Mouse (Mus musculus) hindbrain, embryonic 10.5 days (tissue): ENCODE measurements around the gene Olfr202. TPM values are rescaled to one million over a fixed set of nuclear protein-coding genes. Genes with fewer than 3 reads are reported as not detected.
"Not testable (repeated sequence)": the region's sequence is repeated elsewhere in the genome, so short reads cannot be mapped to it uniquely, and the experiment has no call there.

Experiments
- DNase-seq: peaks from one replicate; pipeline ENCODE4 v3.0.0-alpha.2; 2017; ENCODE audit warnings: low spot score
- H3K27ac ChIP-seq: fragments of 300-500 bp; sonication (generic); 2 replicates; pipeline ENCODE4 v1.5.1; 2016; ENCODE audit warnings: mild to moderate bottlenecking, moderate library complexity
- H3K27me3 ChIP-seq: fragments of 300-500 bp; sonication (generic); 2 replicates; pipeline ENCODE4 v1.6.1; 2016; ENCODE audit warnings: mild to moderate bottlenecking; ENCODE audit not compliant: poor library complexity, insufficient read depth, severe bottlenecking
- H3K36me3 ChIP-seq: fragments of 300-500 bp; sonication (generic); 2 replicates; pipeline ENCODE4 v1.6.1; 2016; ENCODE audit warnings: mild to moderate bottlenecking, moderate library complexity
- H3K4me1 ChIP-seq: fragments of 300-500 bp; sonication (generic); replicated peaks from 2 replicates; pipeline ENCODE4 v1.6.1; 2016; ENCODE audit warnings: mild to moderate bottlenecking
- H3K4me3 ChIP-seq: fragments of 300-500 bp; sonication (generic); 2 replicates; pipeline ENCODE4 v1.5.1; 2016; ENCODE audit warnings: mild to moderate bottlenecking, moderate library complexity
- H3K9me3 ChIP-seq: fragments of 300-500 bp; sonication (generic); 2 replicates; pipeline ENCODE4 v1.6.1; 2016; ENCODE audit warnings: mild to moderate bottlenecking, moderate library complexity
- WGBS: fragments of 180-500 bp; shearing (Covaris S2); methylation state at CpG from one replicate; pipeline ENCODE4 v1.1.7; 2016; 5-methylcytosine and 5-hydroxymethylcytosine counted together
- polyA plus RNA-seq: library from polyadenylated mRNA; unstranded; fragments of >200 nt; fragmentation: Nextera tagmentation; extraction: Ambion mirVana; gene quantifications from 2 replicates; pipeline ENCODE4 v1.2.1, GENCODE M21; 2016

Olfr202 gene
- polyA plus RNA-seq = not detected in 2 replicates

DNA sequence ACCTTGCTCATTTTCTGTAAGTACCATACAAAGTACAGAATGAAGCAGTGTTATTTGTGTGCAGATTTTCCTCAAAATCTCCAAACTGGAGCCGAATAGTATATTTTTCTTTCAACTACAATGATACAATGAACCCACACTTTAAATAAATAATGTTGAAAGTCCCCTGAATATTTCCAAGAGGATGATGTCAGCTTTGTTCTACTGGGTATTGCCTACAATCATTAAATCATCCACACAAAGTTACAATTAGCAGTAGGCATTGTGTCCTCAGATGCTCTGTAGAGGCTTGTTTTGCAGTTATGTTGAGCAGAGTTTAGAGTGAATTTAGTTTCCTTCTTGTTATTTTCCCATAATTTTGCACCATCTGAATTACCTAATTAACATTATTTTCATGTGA is at the start of gene Olfr202:
Olfr202 (minus strand) TSS at position 101 of the 400 bp plus-strand sequence.
- WGBS = 87% methylated on average over 1 of the region's 1 CpGs
- DNase-seq = no peak
- H3K27ac ChIP-seq = no peak within 1 kb of the TSS
- no peaks in the 10 kb centered on the region for H3K9me3 ChIP-seq
- no peaks in the 10 kb centered on the region for H3K27me3 ChIP-seq
- no peaks in the 10 kb centered on the region for H3K4me1 ChIP-seq
- no peaks in the 10 kb centered on the region for H3K36me3 ChIP-seq
- H3K4me3 ChIP-seq = no peak within 1 kb of the TSS

DNA sequence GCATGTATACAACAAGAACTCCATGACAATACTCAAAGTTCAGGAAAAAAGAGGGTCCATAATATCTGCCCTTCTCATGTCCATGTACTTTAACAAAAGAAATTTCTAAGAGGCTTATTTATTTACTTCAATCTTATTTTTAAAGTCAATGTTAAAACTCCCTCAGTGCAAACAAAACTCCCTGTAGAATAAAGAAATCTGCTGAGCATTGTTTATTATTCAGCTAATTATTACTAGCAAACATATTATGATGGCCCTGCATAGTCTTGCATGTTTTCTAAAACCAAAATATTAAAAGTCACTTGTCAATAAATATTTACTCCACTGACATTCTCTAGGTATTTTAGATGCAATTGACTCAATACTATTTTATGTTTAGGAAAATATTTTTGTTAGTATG is 44.4 kb upstream of the Olfr202 start, which contains the start of gene Olfr205:
Olfr205 (minus strand) TSS at position 101 of the 400 bp plus-strand sequence.
- no peaks in the 10 kb centered on the region for H3K4me1 ChIP-seq
- peaks cover 4% of the 10 kb centered on the region for H3K9me3 ChIP-seq
- no peaks in the 10 kb centered on the region for H3K36me3 ChIP-seq
- H3K4me3 ChIP-seq = no peak within 1 kb of the TSS
- DNase-seq = no peak
- no peaks in the 10 kb centered on the region for H3K27me3 ChIP-seq
- no peak within 1 kb of the TSS for H3K27ac ChIP-seq

DNA sequence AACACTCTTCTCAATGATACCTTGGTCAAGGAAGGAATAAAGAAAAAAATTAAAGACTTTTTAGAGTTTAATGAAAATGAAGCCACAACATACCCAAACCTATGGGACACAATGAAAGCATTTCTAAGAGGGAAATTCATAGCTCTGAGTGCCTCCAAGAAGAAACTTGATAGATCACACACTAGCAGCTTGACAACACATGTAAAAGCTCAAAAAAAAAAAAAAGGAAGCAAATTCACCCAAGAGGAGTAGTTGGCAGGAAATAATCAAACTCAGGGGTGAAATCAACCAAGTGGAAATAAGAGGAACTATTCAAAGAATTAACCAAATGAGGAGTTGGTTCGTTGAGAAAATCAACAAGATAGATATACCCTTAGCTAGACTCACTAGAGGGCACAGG is 36.7 kb upstream of the Olfr202 start:
- 71% methylated on average over 1 of the region's 1 CpGs for WGBS
- H3K4me1 ChIP-seq, H3K9me3 ChIP-seq, H3K36me3 ChIP-seq, H3K27me3 ChIP-seq, H3K4me3 ChIP-seq, H3K27ac ChIP-seq, DNase-seq: not testable (repeated sequence)

DNA sequence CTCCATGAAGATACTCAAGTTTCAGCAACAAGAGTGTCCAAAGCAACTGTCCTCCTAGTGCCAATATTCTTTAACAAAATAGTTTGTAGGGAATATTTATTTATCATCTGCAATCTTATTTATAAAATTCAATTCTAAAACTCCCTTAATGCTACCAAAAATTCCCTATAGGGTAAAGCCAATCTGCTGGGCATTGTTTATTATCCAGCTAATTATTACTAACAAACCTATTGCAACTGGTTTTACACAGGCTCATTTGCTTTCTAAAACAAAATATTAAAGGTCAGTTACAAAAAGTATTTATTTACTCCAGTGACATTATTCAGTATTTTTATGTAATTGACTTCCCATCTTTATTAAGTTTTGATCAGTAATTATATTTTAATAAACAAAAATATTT is 31.6 kb upstream of the Olfr202 start, which contains the start of gene Olfr204:
Olfr204 (minus strand) TSS at position 101 of the 400 bp plus-strand sequence.
- H3K36me3 ChIP-seq = no peaks in the 10 kb centered on the region
- no peak within 1 kb of the TSS for H3K4me3 ChIP-seq
- H3K4me1 ChIP-seq = no peaks in the 10 kb centered on the region
- DNase-seq = no peak
- H3K9me3 ChIP-seq = no peaks in the 10 kb centered on the region
- no peaks in the 10 kb centered on the region for H3K27me3 ChIP-seq
- H3K27ac ChIP-seq = no peak within 1 kb of the TSS

DNA sequence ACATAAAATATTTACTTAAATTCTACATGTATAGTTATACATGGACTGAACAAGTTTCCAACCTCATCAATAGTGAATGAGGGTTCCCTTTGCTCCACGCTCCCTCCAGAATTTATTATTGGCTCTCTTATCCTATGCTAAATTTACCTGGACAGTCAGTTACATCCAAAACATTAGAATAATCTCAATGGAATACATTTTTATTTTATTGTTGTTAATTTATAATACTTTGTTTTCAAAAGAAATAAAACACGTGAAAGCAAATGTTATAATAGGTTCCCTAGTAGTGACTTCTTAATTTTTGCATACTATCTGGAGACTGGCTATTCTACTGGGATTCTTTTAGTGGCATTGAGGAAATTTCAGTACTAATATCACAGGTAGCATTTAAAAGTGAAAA is 12.0 kb upstream of the Olfr202 start, which contains the start of gene Olfr203:
Olfr203 (plus strand) TSS at position 301 of the 400 bp plus-strand sequence.
- Histone ChIP-seq H3K36me3 (no peaks in the 10 kb centered on the region), H3K9me3 (no peaks in the 10 kb centered on the region), H3K4me3 (no peak within 1 kb of the TSS), H3K27ac (no peak within 1 kb of the TSS), H3K4me1 (no peaks in the 10 kb centered on the region), H3K27me3 (no peaks in the 10 kb centered on the region)
- DNase-seq = no peak
- 90% methylated on average over 2 of the region's 2 CpGs for WGBS

DNA sequence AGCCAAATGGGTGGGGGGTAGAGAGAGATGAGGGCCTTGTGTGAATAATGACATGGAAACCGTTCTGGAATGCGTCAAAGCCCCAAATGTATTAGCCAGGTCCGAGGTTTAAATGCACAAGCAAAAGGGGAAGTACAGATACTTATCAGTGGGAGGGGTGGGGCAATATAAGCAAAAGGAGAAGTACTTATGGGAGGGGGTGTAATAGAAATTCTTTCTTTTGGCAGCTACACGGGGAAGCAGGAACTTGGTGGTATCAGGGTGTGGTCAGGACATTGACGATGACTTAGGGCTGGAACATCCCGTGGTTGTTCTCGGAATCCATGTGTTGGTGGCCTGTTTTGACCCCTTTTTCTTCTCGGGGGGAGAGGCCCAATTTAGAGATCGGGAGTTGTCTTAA is 983 bp upstream of the Olfr202 start:
- H3K4me1 ChIP-seq, H3K4me3 ChIP-seq, DNase-seq, H3K27me3 ChIP-seq, H3K9me3 ChIP-seq, H3K36me3 ChIP-seq, H3K27ac ChIP-seq: not testable (repeated sequence)
- 83% methylated on average over 9 of the region's 9 CpGs for WGBS

DNA sequence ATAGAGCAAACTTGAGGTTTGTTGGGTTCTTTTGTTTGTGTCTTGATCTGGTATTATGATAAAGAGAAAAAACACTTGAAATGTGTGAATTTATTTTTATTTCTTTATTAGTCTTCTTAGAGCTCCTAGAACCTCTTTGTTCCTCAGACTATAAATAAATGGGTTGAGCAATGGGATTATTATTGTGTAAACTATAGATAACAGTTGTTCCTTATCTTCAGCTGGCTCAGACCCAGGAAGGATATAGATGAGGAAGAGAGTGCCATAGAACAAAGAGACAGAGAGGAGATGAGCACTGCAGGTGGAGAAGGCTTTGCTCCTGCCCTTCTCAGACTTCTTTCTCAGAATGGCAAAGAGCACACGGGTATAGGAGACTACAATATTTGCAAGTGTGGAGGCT is 3.1 kb downstream of the Olfr202 start:
- Histone ChIP-seq H3K36me3 (no peaks in the 10 kb centered on the region), H3K4me3 (no peak overlapping the region), H3K27me3 (no peaks in the 10 kb centered on the region), H3K27ac (no peak overlapping the region), H3K4me1 (no peaks in the 10 kb centered on the region), H3K9me3 (no peaks in the 10 kb centered on the region)
- DNase-seq = no peak
- 87% methylated on average over 1 of the region's 1 CpGs for WGBS

DNA sequence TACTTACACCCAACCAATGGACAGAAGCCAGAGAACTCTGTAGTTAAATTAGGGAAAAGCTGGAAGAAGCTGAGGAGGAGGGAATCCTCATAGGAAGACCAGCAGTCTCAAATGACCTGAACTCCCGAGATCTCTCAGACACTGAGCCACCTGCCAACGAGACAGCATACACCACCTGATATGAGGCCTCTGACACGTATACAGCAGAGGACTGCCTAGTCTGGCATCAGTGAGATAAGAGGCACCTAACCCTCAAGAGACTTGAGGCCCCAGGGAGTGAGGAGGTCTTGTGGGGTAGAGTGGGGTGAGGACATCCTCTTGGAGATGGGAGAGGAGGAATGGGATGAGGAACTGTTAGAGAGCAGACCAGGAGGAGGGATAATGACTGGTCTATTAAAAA is 6.1 kb downstream of the Olfr202 start:
- H3K9me3 ChIP-seq = no peaks in the 10 kb centered on the region
- H3K4me1 ChIP-seq = no peaks in the 10 kb centered on the region
- no peak overlapping the region for H3K27ac ChIP-seq
- no peak overlapping the region for H3K4me3 ChIP-seq
- DNase-seq = no peak
- H3K27me3 ChIP-seq = no peaks in the 10 kb centered on the region
- 78% methylated on average over 3 of the region's 3 CpGs for WGBS
- H3K36me3 ChIP-seq = no peaks in the 10 kb centered on the region

DNA sequence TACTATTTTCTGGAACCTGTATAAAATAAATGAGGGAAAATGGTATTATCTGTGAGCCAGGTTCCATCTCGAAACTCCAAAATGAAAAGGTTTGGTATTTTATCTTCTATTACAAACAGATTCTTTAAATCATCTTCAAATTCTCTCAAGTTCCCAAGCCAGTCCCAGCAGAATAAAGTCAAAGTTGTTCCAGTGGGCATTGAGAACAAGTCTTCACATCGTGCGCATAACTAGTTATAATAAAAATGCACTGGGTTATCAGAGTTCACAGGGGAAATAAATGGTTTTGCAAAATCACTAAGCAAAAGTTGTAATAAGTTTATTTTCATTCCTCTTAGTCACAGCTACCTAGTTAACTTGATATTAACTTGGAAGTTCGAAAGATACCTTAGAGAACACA is 14.1 kb downstream of the Olfr202 start, which contains the start of gene Olfr201:
Olfr201 (minus strand) TSS at position 101 of the 400 bp plus-strand sequence.
- not testable (repeated sequence) for H3K4me1 ChIP-seq, H3K4me3 ChIP-seq, H3K27ac ChIP-seq, H3K36me3 ChIP-seq, H3K27me3 ChIP-seq, DNase-seq, H3K9me3 ChIP-seq
- 90% methylated on average over 4 of the region's 4 CpGs for WGBS

DNA sequence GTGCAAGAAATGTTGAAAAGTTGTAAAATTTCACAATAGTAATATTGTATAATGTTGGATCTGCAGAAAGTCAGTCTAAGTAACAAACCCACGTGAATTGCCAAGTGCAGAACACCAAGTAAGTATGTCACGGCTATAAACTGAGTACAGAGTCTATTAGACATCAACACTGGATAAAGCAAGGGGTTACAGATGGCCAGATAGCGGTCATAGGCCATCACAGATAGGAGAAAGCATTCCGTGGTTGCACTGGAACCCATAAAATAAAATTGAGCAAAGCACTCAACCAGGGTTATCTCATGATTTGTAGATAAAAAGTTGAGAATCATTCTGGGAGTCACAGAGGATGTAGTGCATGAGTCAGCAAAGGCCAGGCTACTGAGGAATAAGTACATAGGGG is 17.5 kb downstream of the Olfr202 start:
- H3K4me1 ChIP-seq, H3K27ac ChIP-seq, H3K27me3 ChIP-seq, H3K9me3 ChIP-seq, DNase-seq, H3K4me3 ChIP-seq, H3K36me3 ChIP-seq: not testable (repeated sequence)
- WGBS = 86% methylated on average over 4 of the region's 4 CpGs

DNA sequence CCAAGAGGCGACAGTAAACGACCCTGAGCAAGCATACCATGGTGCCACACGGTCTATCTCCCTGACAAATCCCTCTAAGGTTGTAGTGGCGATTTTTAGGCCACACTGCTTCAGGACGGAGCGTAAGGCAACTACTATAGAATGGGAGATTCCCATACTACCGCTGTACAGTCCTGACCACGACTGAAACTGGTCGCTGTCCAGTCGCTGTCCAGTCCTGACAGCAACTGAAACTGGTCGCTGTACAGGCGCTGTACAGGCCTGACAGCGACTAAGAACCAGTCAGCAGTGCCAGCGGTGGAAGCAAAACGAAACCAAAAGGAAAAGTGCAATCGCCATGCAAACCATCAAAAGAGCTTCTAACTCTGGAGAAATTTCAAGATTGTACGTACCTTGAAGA is 36.9 kb downstream of the Olfr202 start:
- H3K4me3 ChIP-seq = no peak overlapping the region
- no peaks in the 10 kb centered on the region for H3K9me3 ChIP-seq
- DNase-seq = no peak
- no peaks in the 10 kb centered on the region for H3K4me1 ChIP-seq
- WGBS = 87% methylated on average over 17 of the region's 17 CpGs
- H3K27me3 ChIP-seq = no peaks in the 10 kb centered on the region
- H3K36me3 ChIP-seq = no peaks in the 10 kb centered on the region
- no peak overlapping the region for H3K27ac ChIP-seq

Other genes with a start within 250 kb of the Olfr202 start
- gene Olfr187, start 247.0 kb downstream of the Olfr202 start, polyA plus RNA-seq = not detected in 2 replicates
- gene Olfr190, start 208.8 kb downstream of the Olfr202 start, polyA plus RNA-seq = not detected in 2 replicates
- not detected in 2 replicates for gene Olfr191, start 197.0 kb downstream of the Olfr202 start, polyA plus RNA-seq
- gene Olfr193, start 174.9 kb downstream of the Olfr202 start, polyA plus RNA-seq = not detected in 2 replicates
- not detected in 2 replicates for gene Olfr194, start 165.7 kb downstream of the Olfr202 start, polyA plus RNA-seq
- gene Olfr195, start 139.7 kb downstream of the Olfr202 start, polyA plus RNA-seq = not detected in 2 replicates
- gene Olfr196, start 116.3 kb downstream of the Olfr202 start, polyA plus RNA-seq = not detected in 2 replicates
- gene Olfr198, start 83.3 kb downstream of the Olfr202 start, polyA plus RNA-seq = not detected in 2 replicates
- gene Olfr199, start 67.0 kb downstream of the Olfr202 start, polyA plus RNA-seq = not detected in 2 replicates
- not detected in 2 replicates for gene Olfr201, start 14.2 kb downstream of the Olfr202 start, polyA plus RNA-seq
- gene Olfr203, start 12.1 kb upstream of the Olfr202 start, polyA plus RNA-seq = not detected in 2 replicates
- not detected in 2 replicates for gene Olfr204, start 31.5 kb upstream of the Olfr202 start, polyA plus RNA-seq
- not detected in 2 replicates for gene Olfr205, start 44.3 kb upstream of the Olfr202 start, polyA plus RNA-seq
- not detected in 2 replicates for gene Olfr206, start 62.5 kb upstream of the Olfr202 start, polyA plus RNA-seq
- gene Olfr209, start 77.2 kb upstream of the Olfr202 start, polyA plus RNA-seq = not detected in 2 replicates
- 0.05 and 0.10 TPM in 2 replicates for gene Gabrr3, start 120.5 kb upstream of the Olfr202 start, polyA plus RNA-seq
- 24.9 and 33.9 TPM in 2 replicates for gene Riox2, start 185.0 kb upstream of the Olfr202 start, polyA plus RNA-seq